In genomic region chr9:116762395-116763025, GRCm38 (mm10) we compare ENCODE assay signal across 12 mouse cellular contexts.
DNase-seq lines count a peak whose midpoint lies in the region; ATAC-seq and TF ChIP-seq lines count a peak whose summit lies in the region.
"Had no signal": no experiment of that assay in that cellular context is flagged by ENCODE, and none has a peak within 500 bp of the region (broad histone marks: within the 10 kb centered on the region; RNA-seq: fewer than 3 reads in every experiment).

No protein-coding gene starts in this region.

- WGBS in heart, embryonic 11.5 days (ENCODE audit: insufficient replicate concordance), result 50% methylated on average over 10 of the region's 10 CpGs
- WGBS in heart, embryonic 13.5 days, result 42% methylated on average over 10 of the region's 10 CpGs
- WGBS in kidney, postnatal 0 days, result 31% methylated on average over 10 of the region's 10 CpGs

- DNase-seq in heart, postnatal 36 days, result no peak
- DNase-seq in kidney, postnatal 0 days (ENCODE audit: low spot score), result peak; percentile 78
- DNase-seq in lung, postnatal 25 days (ENCODE audit: low spot score), result peak; percentile 14
- DNase-seq in thymus, postnatal 14 days, result no peak
- no peak for DNase-seq in right cerebral cortex, adult 18-20 months
- no peak for DNase-seq in cerebellum, adult 18-20 months
- DNase-seq: gastrocnemius, postnatal 10 days; midbrain, embryonic 14.5 days had no signal

- H3K4me3 ChIP-seq in heart, embryonic 11.5 days (ENCODE audit: low read depth, low read length), result no peak overlapping the region
- H3K4me3 ChIP-seq in heart, embryonic 13.5 days, result no peak overlapping the region
- H3K4me3 ChIP-seq in kidney, postnatal 0 days (replicated peaks; ENCODE audit: low read depth, low read length), result no peak overlapping the region
- H3K4me3 ChIP-seq: embryonic facial prominence, embryonic 13.5 days had no signal

- no peak overlapping the region for H3K4me2 ChIP-seq in heart, embryonic 11.5 days
- no peak overlapping the region for H3K4me2 ChIP-seq in heart, embryonic 13.5 days
- H3K4me2 ChIP-seq in kidney, postnatal 0 days (ENCODE audit: low read length), result peak overlapping the region; percentile 29
- H3K4me2 ChIP-seq: embryonic facial prominence, embryonic 13.5 days had no signal

- 0 out of 2 replicates have a peak, but pooled peaks have one; percentile 42 for ATAC-seq in heart, embryonic 11.5 days (replicated peaks; ENCODE audit: insufficient number of reproducible peaks, low FRiP score, low TSS enrichment)
- no peak for ATAC-seq in heart, embryonic 13.5 days (ENCODE audit: extremely low read depth, insufficient number of reproducible peaks, low FRiP score, low TSS enrichment)
- peak; percentile 54 for ATAC-seq in kidney, postnatal 0 days (replicated peaks; ENCODE audit: low FRiP score, low read depth)
- ATAC-seq: hindbrain, embryonic 16.5 days had no signal

- H3K27ac ChIP-seq in heart, embryonic 11.5 days (ENCODE audit: low read depth, low read length), result no peak overlapping the region; the same call in 1 of the 2 replicates
- peak overlapping the region; percentile 42; the same call in 1 of the 2 replicates for H3K27ac ChIP-seq in heart, embryonic 13.5 days (replicated peaks)
- H3K27ac ChIP-seq in kidney, postnatal 0 days, result peak overlapping the region; percentile 57; the same call in 1 of the 2 replicates
- H3K27ac ChIP-seq: embryonic facial prominence, embryonic 13.5 days had no signal

- H3K4me1 ChIP-seq in heart, embryonic 11.5 days (ENCODE audit: control insufficient read depth, insufficient read depth, low read length), result no peaks in the 10 kb centered on the region
- 0 out of 2 replicates have a peak, but pooled peaks cover 3% of the 10 kb centered on the region for H3K4me1 ChIP-seq in heart, embryonic 13.5 days
- H3K4me1 ChIP-seq in kidney, postnatal 0 days (replicated peaks; ENCODE audit: insufficient read depth, low read length), result 0 out of 2 replicates have a peak, but pooled peaks cover 12% of the 10 kb centered on the region

- H3K9ac ChIP-seq in heart, embryonic 11.5 days (ENCODE audit: low read depth, low read length), result no peak overlapping the region
- H3K9ac ChIP-seq in heart, embryonic 13.5 days, result no peak overlapping the region
- H3K9ac ChIP-seq in kidney, postnatal 0 days (ENCODE audit: low read depth, low read length), result no peak overlapping the region
- H3K9ac ChIP-seq: embryonic facial prominence, embryonic 13.5 days had no signal

- H3K9me3 ChIP-seq in heart, embryonic 11.5 days (replicated peaks; ENCODE audit: control insufficient read depth, low read length), result no peaks in the 10 kb centered on the region
- H3K9me3 ChIP-seq in heart, embryonic 13.5 days, result no peaks in the 10 kb centered on the region; the same call in 1 of the 2 replicates
- no peaks in the 10 kb centered on the region for H3K9me3 ChIP-seq in kidney, postnatal 0 days (replicated peaks; ENCODE audit: low read length)
- H3K9me3 ChIP-seq: embryonic facial prominence, embryonic 13.5 days had no signal

- no peaks in the 10 kb centered on the region for H3K27me3 ChIP-seq in heart, embryonic 11.5 days (ENCODE audit: control insufficient read depth, insufficient read depth, low read length)
- no peaks in the 10 kb centered on the region for H3K27me3 ChIP-seq in heart, embryonic 13.5 days (replicated peaks)
- H3K27me3 ChIP-seq in kidney, postnatal 0 days (ENCODE audit: insufficient read depth, low read length), result no peaks in the 10 kb centered on the region
- H3K27me3 ChIP-seq: embryonic facial prominence, embryonic 13.5 days had no signal

- intact Hi-C loops in heart, postnatal 36 days (cut with DNase I), result no loop called here

- no peaks in the 10 kb centered on the region for H3K36me3 ChIP-seq in heart, embryonic 11.5 days (ENCODE audit: control insufficient read depth, insufficient read depth, low read length)
- peaks cover 5% of the 10 kb centered on the region; the same call in 1 of the 2 replicates for H3K36me3 ChIP-seq in heart, embryonic 13.5 days
- H3K36me3 ChIP-seq in kidney, postnatal 0 days (ENCODE audit: insufficient read depth, low read length), result no peaks in the 10 kb centered on the region
- H3K36me3 ChIP-seq: embryonic facial prominence, embryonic 13.5 days had no signal

- no peak for TF ChIP-seq CTCF in kidney, postnatal 0 days (IDR thresholded peaks at IDR 0.05; ENCODE audit: low read depth)

Comparison
In these comparisons a context has a peak if more than half of its experiments do, and no peak if none do; other contexts are left out.
1. DNase-seq: peak in kidney, postnatal 0 days (single experiment) and lung, postnatal 25 days (single experiment); none in heart, postnatal 36 days (0 of 2), thymus, postnatal 14 days (single experiment), right cerebral cortex, adult 18-20 months (single experiment) and cerebellum, adult 18-20 months (0 of 2).